Mouse (Mus musculus): Measurements from ENCODE around the gene Hoxd10. TPM values are rescaled to one million over a fixed set of nuclear protein-coding genes. Genes with fewer than 3 reads are reported as not detected.

Hoxd10 gene
- polyA plus RNA-seq, 1 experiment from 2014 or later: 1.6 TPM

GRCm38 (mm10) chr2:74730331-74730730, 38.6 kb downstream of the Hoxd10 start:
- no peaks in the 10 kb centered on the region for H3K4me1 ChIP-seq (replicated peaks; ENCODE audit: control insufficient read depth, insufficient read depth, low read length)
- 47% methylated on average over 8 of the region's 8 CpGs for WGBS
- H3K4me3 ChIP-seq (ENCODE audit: low read depth, low read length): no peak overlapping the region
- no peak overlapping the region for H3K4me2 ChIP-seq (replicated peaks; ENCODE audit: low read depth)
- no peak for TF ChIP-seq CTCF (IDR thresholded peaks at IDR 0.05; ENCODE audit: low read depth)
- H3K27ac ChIP-seq (ENCODE audit: low read depth, low read length): no peak overlapping the region
- no peak overlapping the region for H3K9ac ChIP-seq (ENCODE audit: low read depth, low read length)
- peaks cover 88% of the 10 kb centered on the region for H3K27me3 ChIP-seq (replicated peaks; ENCODE audit: control insufficient read depth, insufficient read depth, low read length)
- no peak for ATAC-seq
- H3K9me3 ChIP-seq (ENCODE audit: control insufficient read depth): no peaks in the 10 kb centered on the region
- 0 out of 2 replicates have a peak, but pooled peaks cover 6% of the 10 kb centered on the region for H3K36me3 ChIP-seq (ENCODE audit: control insufficient read depth, insufficient read depth)

GRCm38 (mm10) chr2:74731055-74731454, 39.3 kb downstream of the Hoxd10 start:
- Histone ChIP-seq H3K4me3 (ENCODE audit: low read depth, low read length) (no peak overlapping the region), H3K36me3 (ENCODE audit: control insufficient read depth, insufficient read depth) (peaks cover 6% of the 10 kb centered on the region; the same call in 1 of the 2 replicates), H3K9ac (ENCODE audit: low read depth, low read length) (no peak overlapping the region), H3K27ac (ENCODE audit: low read depth, low read length) (no peak overlapping the region), H3K4me1 (replicated peaks; ENCODE audit: control insufficient read depth, insufficient read depth, low read length) (no peaks in the 10 kb centered on the region), H3K4me2 (replicated peaks; ENCODE audit: low read depth) (no peak overlapping the region), H3K9me3 (ENCODE audit: control insufficient read depth) (no peaks in the 10 kb centered on the region), H3K27me3 (replicated peaks; ENCODE audit: control insufficient read depth, insufficient read depth, low read length) (peaks cover 89% of the 10 kb centered on the region)
- ATAC-seq: no peak
- TF ChIP-seq CTCF (IDR thresholded peaks at IDR 0.05; ENCODE audit: low read depth): no peak

GRCm38 (mm10) chr2:74731799-74732512, 40.2 kb downstream of the Hoxd10 start:
- no peak for TF ChIP-seq CTCF (IDR thresholded peaks at IDR 0.05; ENCODE audit: low read depth)
- Histone ChIP-seq H3K9me3 (ENCODE audit: control insufficient read depth) (no peaks in the 10 kb centered on the region), H3K27ac (ENCODE audit: low read depth, low read length) (no peak overlapping the region), H3K4me3 (ENCODE audit: low read depth, low read length) (no peak overlapping the region), H3K4me1 (replicated peaks; ENCODE audit: control insufficient read depth, insufficient read depth, low read length) (no peaks in the 10 kb centered on the region), H3K4me2 (replicated peaks; ENCODE audit: low read depth) (no peak overlapping the region), H3K27me3 (replicated peaks; ENCODE audit: control insufficient read depth, insufficient read depth, low read length) (peaks cover 91% of the 10 kb centered on the region), H3K36me3 (ENCODE audit: control insufficient read depth, insufficient read depth) (peaks cover 6% of the 10 kb centered on the region; the same call in 1 of the 2 replicates), H3K9ac (ENCODE audit: low read depth, low read length) (no peak overlapping the region)
- WGBS: 33% methylated on average over 9 of the region's 9 CpGs
- no peak for ATAC-seq

- no peak overlapping the region for H3K9ac ChIP-seq (ENCODE audit: low read depth, low read length)
- peak overlapping the region; percentile 65 for H3K4me2 ChIP-seq (replicated peaks; ENCODE audit: low read depth)
- 3% methylated on average over 52 of the region's 52 CpGs for WGBS
- no peak for TF ChIP-seq CTCF (IDR thresholded peaks at IDR 0.05; ENCODE audit: low read depth)
- H3K4me1 ChIP-seq (replicated peaks; ENCODE audit: control insufficient read depth, insufficient read depth, low read length): no peaks in the 10 kb centered on the region
- no peak for ATAC-seq
- peak overlapping the region; percentile 30 for H3K4me3 ChIP-seq (ENCODE audit: low read depth, low read length)
- no peak overlapping the region for H3K27ac ChIP-seq (ENCODE audit: low read depth, low read length)
- peaks cover 3% of the 10 kb centered on the region; the same call in 1 of the 2 replicates for H3K36me3 ChIP-seq (ENCODE audit: control insufficient read depth, insufficient read depth)
- no peaks in the 10 kb centered on the region for H3K9me3 ChIP-seq (ENCODE audit: control insufficient read depth)
- H3K27me3 ChIP-seq (replicated peaks; ENCODE audit: control insufficient read depth, insufficient read depth, low read length): peaks cover 92% of the 10 kb centered on the region
These were observed 41.0 kb downstream of the Hoxd10 start for GRCm38 (mm10) chr2:74732513-74733316.

GRCm38 (mm10) chr2:74733317-74733661, 41.6 kb downstream of the Hoxd10 start:
- Histone ChIP-seq H3K9ac (ENCODE audit: low read depth, low read length) (no peak overlapping the region), H3K27ac (ENCODE audit: low read depth, low read length) (no peak overlapping the region), H3K36me3 (ENCODE audit: control insufficient read depth, insufficient read depth) (peaks cover 3% of the 10 kb centered on the region; the same call in 1 of the 2 replicates), H3K4me1 (replicated peaks; ENCODE audit: control insufficient read depth, insufficient read depth, low read length) (no peaks in the 10 kb centered on the region), H3K4me3 (ENCODE audit: low read depth, low read length) (peak overlapping the region; percentile 30), H3K27me3 (replicated peaks; ENCODE audit: control insufficient read depth, insufficient read depth, low read length) (peaks cover 92% of the 10 kb centered on the region), H3K9me3 (ENCODE audit: control insufficient read depth) (no peaks in the 10 kb centered on the region), H3K4me2 (replicated peaks; ENCODE audit: low read depth) (peak overlapping the region; percentile 65)
- TF ChIP-seq CTCF (IDR thresholded peaks at IDR 0.05; ENCODE audit: low read depth): no peak
- WGBS: 5% methylated on average over 16 of the region's 16 CpGs
- ATAC-seq: no peak

- no peaks in the 10 kb centered on the region for H3K4me1 ChIP-seq (replicated peaks; ENCODE audit: control insufficient read depth, insufficient read depth, low read length)
- no peak for TF ChIP-seq CTCF (IDR thresholded peaks at IDR 0.05; ENCODE audit: low read depth)
- no peak overlapping the region for H3K27ac ChIP-seq (ENCODE audit: low read depth, low read length)
- peak overlapping the region; percentile 30 for H3K4me3 ChIP-seq (ENCODE audit: low read depth, low read length)
- H3K9ac ChIP-seq (ENCODE audit: low read depth, low read length): no peak overlapping the region
- 17% methylated on average over 6 of the region's 6 CpGs for WGBS
- H3K9me3 ChIP-seq (ENCODE audit: control insufficient read depth): no peaks in the 10 kb centered on the region
- no peaks in the 10 kb centered on the region; the same call in 1 of the 2 replicates for H3K36me3 ChIP-seq (ENCODE audit: control insufficient read depth, insufficient read depth)
- peak overlapping the region; percentile 65; the same call in 1 of the 2 replicates for H3K4me2 ChIP-seq (replicated peaks; ENCODE audit: low read depth)
- ATAC-seq: no peak
- peaks cover 92% of the 10 kb centered on the region for H3K27me3 ChIP-seq (replicated peaks; ENCODE audit: control insufficient read depth, insufficient read depth, low read length)
These were observed 42.0 kb downstream of the Hoxd10 start for GRCm38 (mm10) chr2:74733765-74734164.
